Mouse (Mus musculus) midbrain, postnatal 0 days (tissue): ENCODE results near the gene Selenop. TPM values are rescaled to one million over a fixed set of nuclear protein-coding genes. Genes with fewer than 3 reads are reported as not detected.

Experiments
- ATAC-seq: fragments of 200-750 bp; cut with Nextera tagmentation; 2 replicates; pipeline ENCODE4 v1.8.0; 2017; ENCODE audit warnings: moderate number of reproducible peaks, mild to moderate bottlenecking, moderate TSS enrichment, moderate library complexity; ENCODE audit not compliant: low FRiP score
- DNase-seq: peaks from one replicate; pipeline ENCODE4 v3.0.0-alpha.2; 2015; ENCODE audit warnings: low spot score
- H3K27ac ChIP-seq: fragments of 300-500 bp; sonication (generic); 2 replicates; pipeline ENCODE4 v1.5.1; 2014; ENCODE audit warnings: low read depth, mild to moderate bottlenecking, low read length, mixed read lengths
- H3K27me3 ChIP-seq: fragments of 300-500 bp; sonication (generic); 2 replicates; pipeline ENCODE4 v1.6.1; 2014; ENCODE audit warnings: low read length, control low read depth, mixed read lengths; ENCODE audit not compliant: insufficient read depth
- H3K36me3 ChIP-seq: fragments of 300-500 bp; sonication (generic); 2 replicates; pipeline ENCODE4 v1.6.1; 2014; ENCODE audit warnings: low read length, control low read depth, mixed read lengths; ENCODE audit not compliant: insufficient read depth
- H3K4me1 ChIP-seq: fragments of 300-500 bp; sonication (generic); 2 replicates; pipeline ENCODE4 v1.6.1; 2014; ENCODE audit warnings: mild to moderate bottlenecking, control low read depth, antibody characterized with exemption, low read length, mixed read lengths; ENCODE audit not compliant: insufficient read depth
- H3K4me2 ChIP-seq: fragments of 300-500 bp; sonication (generic); 2 replicates; pipeline ENCODE4 v1.6.1; 2014; ENCODE audit warnings: low read depth, mild to moderate bottlenecking, low read length, mixed read lengths; ENCODE audit not compliant: poor library complexity, severe bottlenecking
- H3K4me3 ChIP-seq: fragments of 300-500 bp; sonication (generic); 2 replicates; pipeline ENCODE4 v1.5.1; 2014; ENCODE audit warnings: low read depth, mild to moderate bottlenecking, low read length, moderate library complexity
- H3K9ac ChIP-seq: fragments of 300-500 bp; sonication (generic); replicated peaks from 2 replicates; pipeline ENCODE4 v1.6.1; 2014; ENCODE audit warnings: mild to moderate bottlenecking, low read length, moderate library complexity, mixed read lengths; ENCODE audit not compliant: poor library complexity, severe bottlenecking
- H3K9me3 ChIP-seq: fragments of 300-500 bp; sonication (generic); 2 replicates; pipeline ENCODE4 v1.6.1; 2016; ENCODE audit warnings: low read length, control low read depth
- CTCF ChIP-seq: IDR thresholded peaks from 2 replicates; pipeline ENCODE4 v1.5.1; 2016; ENCODE audit warnings: antibody characterized with exemption, mild to moderate bottlenecking
- WGBS: fragments of 180-500 bp; shearing (Covaris S2); extraction: QIAGEN DNeasy Blood & Tissue Kit; methylation state at CpG from one replicate; pipeline ENCODE4 v1.1.7; 2014; 5-methylcytosine and 5-hydroxymethylcytosine counted together
- polyA plus RNA-seq: library from polyadenylated mRNA; unstranded; fragments of >200 nt; fragmentation: Nextera tagmentation; extraction: Ambion mirVana; gene quantifications from 2 replicates; pipeline ENCODE4 v1.2.1, GENCODE M21; 2015
- total RNA-seq: library from RNA; depleted of rRNA; stranded (reverse); fragments of >200 nt; gene quantifications from 2 replicates; pipeline ENCODE4 v1.2.3, GENCODE M21; 2014

Selenop gene
- total and polyA plus RNA-seq, 2 experiments from 2014 or later: 201 to 322 TPM

- Histone ChIP-seq H3K4me1 (no peaks in the 10 kb centered on the region), H3K36me3 (no peaks in the 10 kb centered on the region), H3K4me3 (no peak overlapping the region), H3K4me2 (no peak overlapping the region), H3K9me3 (no peaks in the 10 kb centered on the region), H3K27me3 (no peaks in the 10 kb centered on the region), H3K9ac (no peak overlapping the region), H3K27ac (no peak overlapping the region)
- 96% methylated on average over 3 of the region's 3 CpGs for WGBS
- DNase-seq: no peak
- ATAC-seq: no peak
- no peak for TF ChIP-seq CTCF
Measured at GRCm38 (mm10) chr15:3290435-3290834, 22.1 kb downstream of the Selenop start.

- WGBS: 53% methylated on average over 1 of the region's 1 CpGs
- H3K4me3 ChIP-seq: no peak overlapping the region
- no peaks in the 10 kb centered on the region for H3K4me1 ChIP-seq
- no peaks in the 10 kb centered on the region for H3K9me3 ChIP-seq
- DNase-seq (no peak), ATAC-seq (no peak)
- H3K27ac ChIP-seq: no peak overlapping the region
- no peak for TF ChIP-seq CTCF
- H3K27me3 ChIP-seq: no peaks in the 10 kb centered on the region
- no peak overlapping the region for H3K4me2 ChIP-seq
- no peak overlapping the region for H3K9ac ChIP-seq
- H3K36me3 ChIP-seq: no peaks in the 10 kb centered on the region
Measured at GRCm38 (mm10) chr15:3293477-3293876, 25.1 kb downstream of the Selenop start.

- DNase-seq (peak; percentile 42), ATAC-seq (no peak)
- H3K9ac ChIP-seq: no peak overlapping the region
- H3K27me3 ChIP-seq: no peaks in the 10 kb centered on the region
- 81% methylated on average over 1 of the region's 1 CpGs for WGBS
- no peak overlapping the region for H3K27ac ChIP-seq
- no peaks in the 10 kb centered on the region for H3K4me1 ChIP-seq
- H3K9me3 ChIP-seq: no peaks in the 10 kb centered on the region
- no peak overlapping the region for H3K4me2 ChIP-seq
- no peaks in the 10 kb centered on the region for H3K36me3 ChIP-seq
- TF ChIP-seq CTCF: peak; percentile 73
- no peak overlapping the region for H3K4me3 ChIP-seq
Measured at GRCm38 (mm10) chr15:3295986-3296385, 27.6 kb downstream of the Selenop start.

GRCm38 (mm10) chr15:3297615-3298014, 29.3 kb downstream of the Selenop start:
- no peak overlapping the region for H3K27ac ChIP-seq
- no peak for TF ChIP-seq CTCF
- ATAC-seq (no peak), DNase-seq (no peak)
- H3K27me3 ChIP-seq: no peaks in the 10 kb centered on the region
- 83% methylated on average over 8 of the region's 8 CpGs for WGBS
- H3K9ac ChIP-seq: no peak overlapping the region
- no peaks in the 10 kb centered on the region for H3K4me1 ChIP-seq
- H3K4me2 ChIP-seq: no peak overlapping the region
- H3K4me3 ChIP-seq: no peak overlapping the region
- no peaks in the 10 kb centered on the region for H3K9me3 ChIP-seq
- no peaks in the 10 kb centered on the region for H3K36me3 ChIP-seq

- Histone ChIP-seq H3K4me3 (no peak overlapping the region), H3K27ac (no peak overlapping the region), H3K4me1 (no peaks in the 10 kb centered on the region), H3K4me2 (no peak overlapping the region), H3K9me3 (no peaks in the 10 kb centered on the region), H3K9ac (no peak overlapping the region), H3K36me3 (no peaks in the 10 kb centered on the region), H3K27me3 (no peaks in the 10 kb centered on the region)
- WGBS: 84% methylated on average over 4 of the region's 4 CpGs
- ATAC-seq: no peak
- no peak for DNase-seq
- TF ChIP-seq CTCF: no peak
Measured at GRCm38 (mm10) chr15:3300361-3301100, 32.2 kb downstream of the Selenop start.

- no peak within 1 kb of the TSS for H3K27ac ChIP-seq
- TF ChIP-seq CTCF: no peak
Measured at GRCm38 (mm10) chr15:3303426-3303825, 35.1 kb downstream of the Selenop start, which contains the start of gene Ccdc152. Ccdc152 (minus strand) TSS chr15:3303526.

More at GRCm38 (mm10) chr15:3303426-3303825, 35.1 kb downstream of the Selenop start, which contains the start of gene Ccdc152:
- Histone ChIP-seq H3K4me3 (no peak within 1 kb of the TSS), H3K4me2 (no peak within 1 kb of the TSS), H3K36me3 (no peaks in the 10 kb centered on the region), H3K4me1 (no peaks in the 10 kb centered on the region), H3K9ac (no peak within 1 kb of the TSS), H3K27me3 (no peaks in the 10 kb centered on the region), H3K9me3 (no peaks in the 10 kb centered on the region)
- DNase-seq (no peak), ATAC-seq (no peak)
- 92% methylated on average over 12 of the region's 12 CpGs for WGBS
